Comparison of ENCODE assay signal across 11 mouse cellular contexts in the genomic region with DNA sequence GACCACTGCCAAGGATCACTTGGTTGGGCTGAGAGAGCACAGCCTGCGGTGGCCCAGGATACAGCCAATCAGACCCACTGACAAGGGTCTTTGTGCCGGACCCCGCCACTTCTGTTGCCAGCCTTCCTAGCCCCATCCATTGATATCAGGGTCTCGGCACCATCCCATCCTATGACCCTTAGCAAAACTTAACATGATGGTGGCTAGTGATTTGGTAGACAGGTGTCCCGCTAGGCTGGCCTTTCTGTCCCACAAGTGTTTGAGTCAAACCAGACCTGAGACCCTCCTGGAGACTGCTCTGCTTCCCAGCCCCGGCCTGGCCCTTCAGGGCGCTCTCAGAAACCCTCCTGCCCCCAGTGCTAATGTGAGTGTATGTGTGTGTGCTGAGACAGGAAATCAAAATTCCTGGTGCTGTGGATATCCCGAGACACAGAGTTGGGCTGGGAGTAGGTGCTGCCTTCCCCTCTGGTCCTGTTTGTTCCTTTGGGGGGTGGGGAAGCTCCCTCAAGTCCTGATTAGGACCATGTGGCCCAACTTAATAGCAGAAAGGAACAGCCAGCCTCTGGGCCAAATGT. TPM values are rescaled to one million over a fixed set of nuclear protein-coding genes. Genes with fewer than 3 reads are reported as not detected.
DNase-seq lines count a peak whose midpoint lies in the region; ATAC-seq and TF ChIP-seq lines count a peak whose summit lies in the region.
"Had no signal": no experiment of that assay in that cellular context is flagged by ENCODE, and none has a peak within 500 bp of the region (broad histone marks: within the 10 kb centered on the region; RNA-seq: fewer than 3 reads in every experiment).

No protein-coding gene starts in this region.

- no peak for TF ChIP-seq CTCF in lung, embryonic 14.5 days (IDR thresholded peaks at IDR 0.05; ENCODE audit: low read depth)

- no peaks in the 10 kb centered on the region for H3K9me3 ChIP-seq in erythroblast, embryonic 14.5 days (ENCODE audit: control insufficient read depth, low read length)
- H3K9me3 ChIP-seq in lung, embryonic 14.5 days (ENCODE audit: low read depth, low read length) = no peaks in the 10 kb centered on the region
- no peaks in the 10 kb centered on the region for H3K9me3 ChIP-seq in embryonic facial prominence, embryonic 10.5 days
- H3K9me3 ChIP-seq in limb, embryonic 15.5 days = no peaks in the 10 kb centered on the region

- H3K4me2 ChIP-seq in lung, embryonic 14.5 days = no peak overlapping the region
- no peak overlapping the region for H3K4me2 ChIP-seq in limb, embryonic 15.5 days

- DNase-seq in lung, embryonic 14.5 days = no peak
- no peak for DNase-seq in lung, adult 18-20 months
- DNase-seq in embryonic facial prominence, embryonic 10.5 days (ENCODE audit: low spot score) = peak; percentile 8
- DNase-seq in embryo, embryonic 10.5 days (ENCODE audit: low spot score) = no peak
- no peak for DNase-seq in cerebellum, adult 11 months
- DNase-seq: cerebellum, adult 8-10 months had no signal

- H3K4me3 ChIP-seq in erythroblast, embryonic 14.5 days (replicated peaks) = peak overlapping the region; percentile 53
- H3K4me3 ChIP-seq in lung, embryonic 14.5 days (ENCODE audit: low read depth, low read length) = no peak overlapping the region
- no peak overlapping the region for H3K4me3 ChIP-seq in embryonic facial prominence, embryonic 10.5 days
- H3K4me3 ChIP-seq in limb, embryonic 15.5 days = no peak overlapping the region

- no peak for ATAC-seq in erythroblast, adult 5-6 weeks (replicated peaks; ENCODE audit: low FRiP score, poor library complexity, severe bottlenecking)
- ATAC-seq in lung, embryonic 14.5 days (ENCODE audit: insufficient read depth) = no peak
- ATAC-seq in limb, embryonic 15.5 days (ENCODE audit: insufficient number of reproducible peaks, low FRiP score, low TSS enrichment, low read depth) = no peak

- peak overlapping the region; percentile 26; the same call in 1 of the 2 replicates for H3K27ac ChIP-seq in lung, embryonic 14.5 days (ENCODE audit: low read depth)
- H3K27ac ChIP-seq in embryonic facial prominence, embryonic 10.5 days (replicated peaks) = peak overlapping the region; percentile 61
- H3K27ac ChIP-seq in limb, embryonic 15.5 days = 0 out of 2 replicates have a peak overlapping the region, but pooled peaks have one; percentile 35

- no peaks in the 10 kb centered on the region for H3K27me3 ChIP-seq in erythroblast, embryonic 14.5 days (ENCODE audit: control insufficient read depth)
- H3K27me3 ChIP-seq in lung, embryonic 14.5 days (ENCODE audit: insufficient read depth, low read length) = no peaks in the 10 kb centered on the region
- H3K27me3 ChIP-seq in embryonic facial prominence, embryonic 10.5 days (replicated peaks; ENCODE audit: low read depth, poor library complexity, severe bottlenecking) = no peaks in the 10 kb centered on the region
- H3K27me3 ChIP-seq in limb, embryonic 15.5 days = no peaks in the 10 kb centered on the region

- H3K9ac ChIP-seq in lung, embryonic 14.5 days = no peak overlapping the region
- H3K9ac ChIP-seq in limb, embryonic 15.5 days = peak overlapping the region; percentile 8; the same call in 1 of the 2 replicates

- peaks cover 92% of the 10 kb centered on the region for H3K4me1 ChIP-seq in erythroblast, embryonic 14.5 days (ENCODE audit: control insufficient read depth)
- H3K4me1 ChIP-seq in lung, embryonic 14.5 days (ENCODE audit: insufficient read depth) = no peaks in the 10 kb centered on the region
- peaks cover 36% of the 10 kb centered on the region for H3K4me1 ChIP-seq in embryonic facial prominence, embryonic 10.5 days
- H3K4me1 ChIP-seq in limb, embryonic 15.5 days = 0 out of 2 replicates have a peak, but pooled peaks cover 4% of the 10 kb centered on the region

- 69% methylated on average over 8 of the region's 8 CpGs for WGBS in lung, embryonic 14.5 days
- 77% methylated on average over 8 of the region's 8 CpGs for WGBS in embryonic facial prominence, embryonic 10.5 days
- 73% methylated on average over 8 of the region's 8 CpGs for WGBS in limb, embryonic 15.5 days

- H3K36me3 ChIP-seq in erythroblast, embryonic 14.5 days (ENCODE audit: control insufficient read depth) = peaks cover 54% of the 10 kb centered on the region
- H3K36me3 ChIP-seq in lung, embryonic 14.5 days (ENCODE audit: insufficient read depth) = peaks cover 40% of the 10 kb centered on the region
- peaks cover 66% of the 10 kb centered on the region for H3K36me3 ChIP-seq in embryonic facial prominence, embryonic 10.5 days (replicated peaks)
- H3K36me3 ChIP-seq in limb, embryonic 15.5 days = peaks cover 60% of the 10 kb centered on the region

RNA-seq across cellular contexts. Expression of a gene that starts 1.6 kb away (rescaled TPM):
- not detected in 2 replicates for polyA plus RNA-seq in erythroblast, embryonic 14.5 days (2012)
- not detected in 2 replicates for total RNA-seq in erythroblast, adult 5-6 weeks (2015; ENCODE audit: low replicate concordance)
- not detected in 2 replicates for total RNA-seq in erythroblast, adult 5-6 weeks (2017; ENCODE audit: low replicate concordance)
- polyA plus RNA-seq in lung, embryonic 14.5 days (2014; fragmentation: Nextera tagmentation; extraction: Ambion mirVana) = not detected in 2 replicates
- not detected in 2 replicates for polyA plus RNA-seq in embryonic facial prominence, embryonic 10.5 days (2016; fragmentation: Nextera tagmentation; extraction: Ambion mirVana)
- not detected in 2 replicates for polyA plus RNA-seq in limb, embryonic 15.5 days (2015; fragmentation: Nextera tagmentation; extraction: Ambion mirVana)
- total RNA-seq: layer of hippocampus, postnatal 14 days had no signal
- polyA plus RNA-seq: neural tube, embryonic 11.5 days had no signal

RNA-seq across cellular contexts. Expression of a gene that starts 7.8 kb away (rescaled TPM):
- 0.18 and 0.20 TPM in 2 replicates for polyA plus RNA-seq in erythroblast, embryonic 14.5 days (2012)
- total RNA-seq in erythroblast, adult 5-6 weeks (2015; ENCODE audit: low replicate concordance) = not detected in 2 replicates
- total RNA-seq in erythroblast, adult 5-6 weeks (2017; ENCODE audit: low replicate concordance) = 0.14 TPM in 1 of 2 replicates, not detected in the other
- 8.8 and 10.0 TPM in 2 replicates for polyA plus RNA-seq in lung, embryonic 14.5 days (2014; fragmentation: Nextera tagmentation; extraction: Ambion mirVana)
- 9.7 and 14.1 TPM in 2 replicates for polyA plus RNA-seq in embryonic facial prominence, embryonic 10.5 days (2016; fragmentation: Nextera tagmentation; extraction: Ambion mirVana)
- polyA plus RNA-seq in limb, embryonic 15.5 days (2015; fragmentation: Nextera tagmentation; extraction: Ambion mirVana) = 16.0 and 22.0 TPM in 2 replicates

RNA-seq across cellular contexts. Expression of a gene that starts 25.0 kb away (rescaled TPM):
- 219 and 275 TPM in 2 replicates for polyA plus RNA-seq in erythroblast, embryonic 14.5 days (2012)
- total RNA-seq in erythroblast, adult 5-6 weeks (2015; ENCODE audit: low replicate concordance) = 77.1 and 92.0 TPM in 2 replicates
- total RNA-seq in erythroblast, adult 5-6 weeks (2017; ENCODE audit: low replicate concordance) = 33.9 and 49.3 TPM in 2 replicates
- 70.6 and 76.1 TPM in 2 replicates for polyA plus RNA-seq in lung, embryonic 14.5 days (2014; fragmentation: Nextera tagmentation; extraction: Ambion mirVana)
- 115 and 119 TPM in 2 replicates for polyA plus RNA-seq in embryonic facial prominence, embryonic 10.5 days (2016; fragmentation: Nextera tagmentation; extraction: Ambion mirVana)
- polyA plus RNA-seq in limb, embryonic 15.5 days (2015; fragmentation: Nextera tagmentation; extraction: Ambion mirVana) = 53.6 and 56.0 TPM in 2 replicates

RNA-seq across cellular contexts. Expression of a gene that starts 45.0 kb away (rescaled TPM):
- polyA plus RNA-seq in erythroblast, embryonic 14.5 days (2012) = 27.7 and 31.8 TPM in 2 replicates
- total RNA-seq in erythroblast, adult 5-6 weeks (2015; ENCODE audit: low replicate concordance) = 0.96 and 3.8 TPM in 2 replicates
- total RNA-seq in erythroblast, adult 5-6 weeks (2017; ENCODE audit: low replicate concordance) = 6.4 and 7.7 TPM in 2 replicates
- 9.3 and 9.7 TPM in 2 replicates for polyA plus RNA-seq in lung, embryonic 14.5 days (2014; fragmentation: Nextera tagmentation; extraction: Ambion mirVana)
- polyA plus RNA-seq in embryonic facial prominence, embryonic 10.5 days (2016; fragmentation: Nextera tagmentation; extraction: Ambion mirVana) = 7.4 and 7.6 TPM in 2 replicates
- 9.6 and 12.0 TPM in 2 replicates for polyA plus RNA-seq in limb, embryonic 15.5 days (2015; fragmentation: Nextera tagmentation; extraction: Ambion mirVana)

RNA-seq across cellular contexts. Expression of a gene that starts 48.3 kb away (rescaled TPM):
- 0.03 and 0.04 TPM in 2 replicates for polyA plus RNA-seq in erythroblast, embryonic 14.5 days (2012)
- 3.3 and 4.8 TPM in 2 replicates for total RNA-seq in erythroblast, adult 5-6 weeks (2015; ENCODE audit: low replicate concordance)
- total RNA-seq in erythroblast, adult 5-6 weeks (2017; ENCODE audit: low replicate concordance) = 1.4 and 1.5 TPM in 2 replicates
- 0.23 and 0.34 TPM in 2 replicates for polyA plus RNA-seq in lung, embryonic 14.5 days (2014; fragmentation: Nextera tagmentation; extraction: Ambion mirVana)
- polyA plus RNA-seq in embryonic facial prominence, embryonic 10.5 days (2016; fragmentation: Nextera tagmentation; extraction: Ambion mirVana) = 0.06 and 0.16 TPM in 2 replicates
- polyA plus RNA-seq in limb, embryonic 15.5 days (2015; fragmentation: Nextera tagmentation; extraction: Ambion mirVana) = 0.58 and 0.61 TPM in 2 replicates
